Mouse (Mus musculus) megakaryocyte, embryonic 14.5 days (primary cell): ENCODE measurements around the gene Mllt10.

Source experiments
- FLI1 ChIP-seq: IDR thresholded peaks from 2 replicates; pipeline ENCODE4 v1.6.1; 2012; ENCODE audit warnings: low read length, inconsistent platforms, mixed read lengths
- GATA1 ChIP-seq: IDR thresholded peaks from 3 replicates; pipeline ENCODE4 v1.6.1; 2012; ENCODE audit warnings: mixed read lengths, low read length, inconsistent platforms, borderline replicate concordance

DNA sequence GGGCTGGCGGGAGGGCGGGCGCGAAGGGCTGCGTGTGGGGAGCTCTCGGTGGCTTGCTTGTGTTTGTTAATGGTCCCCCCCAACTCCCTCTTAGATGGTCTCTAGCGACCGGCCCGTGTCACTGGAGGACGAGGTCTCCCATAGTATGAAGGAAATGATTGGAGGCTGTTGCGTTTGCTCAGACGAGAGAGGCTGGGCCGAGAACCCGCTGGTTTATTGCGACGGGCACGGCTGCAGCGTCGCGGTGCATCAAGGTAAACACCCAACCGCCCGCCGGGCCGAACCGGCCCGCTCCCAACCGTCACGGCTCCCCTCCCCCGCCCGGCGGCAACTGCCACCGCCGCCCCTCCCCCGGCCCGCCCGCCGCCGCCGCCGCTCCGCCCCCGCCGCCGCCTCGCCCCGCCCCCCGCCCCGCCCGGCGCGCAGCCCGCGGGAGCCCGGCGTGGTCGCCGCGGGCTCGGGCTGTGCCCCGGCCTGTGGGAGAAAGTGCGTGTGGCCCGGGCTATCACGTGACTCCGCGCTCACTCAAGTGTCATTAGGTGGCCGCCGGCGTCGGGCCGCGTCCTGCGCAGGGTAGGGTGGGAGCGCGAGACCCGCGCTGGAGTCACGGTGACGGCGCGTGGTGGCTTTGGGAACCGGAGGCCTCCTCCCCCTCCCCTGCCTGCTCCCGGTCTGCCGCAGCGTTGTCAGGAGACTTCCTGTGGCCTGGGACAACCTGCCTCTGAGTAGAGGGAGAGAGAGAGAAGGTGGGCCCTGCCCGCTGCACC, 10.1 kb downstream of the Mllt10 start:
- TF ChIP-seq GATA1 (no peak), FLI1 (no peak)
